Mouse (Mus musculus): Measurements from ENCODE around the gene Xab2. TPM values are rescaled to one million over a fixed set of nuclear protein-coding genes. Genes with fewer than 3 reads are reported as not detected.
"Not testable (repeated sequence)": the region's sequence is repeated elsewhere in the genome, so short reads cannot be mapped to it uniquely, and the experiment has no call there.

Gene Xab2
- polyA plus RNA-seq, 1 experiment = 35.4 TPM

GRCm38 (mm10) chr8:3588258-3588633 lies 32.9 kb downstream of the Xab2 start:
- Histone ChIP-seq H3K27me3 (replicated peaks) (peaks cover 36% of the 10 kb centered on the region), H3K4me3 (replicated peaks) (peak overlapping the region; percentile 90), H3K36me3 (replicated peaks; ENCODE audit: low read length) (no peaks in the 10 kb centered on the region), H3K4me1 (peaks cover 18% of the 10 kb centered on the region), H3K9me3 (no peaks in the 10 kb centered on the region)
- TF ChIP-seq GATA1 (IDR thresholded peaks at IDR 0.05; ENCODE audit: borderline replicate concordance, low read length) (no peak), FLI1 (IDR thresholded peaks at IDR 0.05; ENCODE audit: low read length) (no peak)

GRCm38 (mm10) chr8:3587391-3588257 lies 33.5 kb downstream of the Xab2 start:
- Histone ChIP-seq H3K4me1 (peaks cover 13% of the 10 kb centered on the region), H3K36me3 (replicated peaks; ENCODE audit: low read length) (no peaks in the 10 kb centered on the region), H3K9me3 (no peaks in the 10 kb centered on the region), H3K4me3 (replicated peaks) (peak overlapping the region; percentile 90), H3K27me3 (replicated peaks) (peaks cover 31% of the 10 kb centered on the region)
- TF ChIP-seq FLI1 (IDR thresholded peaks at IDR 0.05; ENCODE audit: low read length) = no peak
- TF ChIP-seq GATA1 (IDR thresholded peaks at IDR 0.05; ENCODE audit: borderline replicate concordance, low read length) = no peak

- no peaks in the 10 kb centered on the region for H3K9me3 ChIP-seq
- no peaks in the 10 kb centered on the region for H3K36me3 ChIP-seq (replicated peaks; ENCODE audit: low read length)
- peak within 1 kb of the TSS; percentile 90 for H3K4me3 ChIP-seq (replicated peaks)
- peaks cover 31% of the 10 kb centered on the region for H3K27me3 ChIP-seq (replicated peaks)
- peaks cover 13% of the 10 kb centered on the region for H3K4me1 ChIP-seq
- no peak for TF ChIP-seq GATA1 (IDR thresholded peaks at IDR 0.05; ENCODE audit: borderline replicate concordance, low read length)
- no peak for TF ChIP-seq FLI1 (IDR thresholded peaks at IDR 0.05; ENCODE audit: low read length)
These were observed 34.1 kb downstream of the Xab2 start, which contains the start of gene Camsap3 for GRCm38 (mm10) chr8:3586993-3587390. Gene Camsap3 (plus strand): TSS chr8:3587293.

GRCm38 (mm10) chr8:3586452-3586851 lies 34.7 kb downstream of the Xab2 start:
- peaks cover 31% of the 10 kb centered on the region for H3K27me3 ChIP-seq (replicated peaks)
- no peaks in the 10 kb centered on the region for H3K9me3 ChIP-seq

GRCm38 (mm10) chr8:3581961-3582360 lies 39.2 kb downstream of the Xab2 start:
- H3K27me3 ChIP-seq (replicated peaks) = peaks cover 27% of the 10 kb centered on the region
- H3K4me1 ChIP-seq; H3K36me3 ChIP-seq (replicated peaks; ENCODE audit: low read length); H3K9me3 ChIP-seq; H3K4me3 ChIP-seq (replicated peaks): not testable (repeated sequence)

More at GRCm38 (mm10) chr8:3586452-3586851, 34.7 kb downstream of the Xab2 start:
- TF ChIP-seq GATA1 (IDR thresholded peaks at IDR 0.05; ENCODE audit: borderline replicate concordance, low read length) = no peak
- TF ChIP-seq FLI1 (IDR thresholded peaks at IDR 0.05; ENCODE audit: low read length) = no peak
- peaks cover 13% of the 10 kb centered on the region for H3K4me1 ChIP-seq
- no peak overlapping the region for H3K4me3 ChIP-seq (replicated peaks)
- no peaks in the 10 kb centered on the region for H3K36me3 ChIP-seq (replicated peaks; ENCODE audit: low read length)

GRCm38 (mm10) chr8:3579390-3580364 lies 41.4 kb downstream of the Xab2 start:
- TF ChIP-seq GATA1 (IDR thresholded peaks at IDR 0.05; ENCODE audit: borderline replicate concordance, low read length) (no peak), FLI1 (IDR thresholded peaks at IDR 0.05; ENCODE audit: low read length) (no peak)
- peaks cover 16% of the 10 kb centered on the region for H3K27me3 ChIP-seq (replicated peaks)
- no peak overlapping the region for H3K4me3 ChIP-seq (replicated peaks)
- H3K9me3 ChIP-seq = no peaks in the 10 kb centered on the region
- no peaks in the 10 kb centered on the region for H3K4me1 ChIP-seq
- no peaks in the 10 kb centered on the region for H3K36me3 ChIP-seq (replicated peaks; ENCODE audit: low read length)

GRCm38 (mm10) chr8:3576211-3576960 lies 44.7 kb downstream of the Xab2 start:
- H3K36me3 ChIP-seq (replicated peaks; ENCODE audit: low read length) = no peaks in the 10 kb centered on the region

GRCm38 (mm10) chr8:3574546-3574945 lies 46.6 kb downstream of the Xab2 start:
- no peaks in the 10 kb centered on the region for H3K36me3 ChIP-seq (replicated peaks; ENCODE audit: low read length)
- TF ChIP-seq GATA1 (IDR thresholded peaks at IDR 0.05; ENCODE audit: borderline replicate concordance, low read length) (no peak), FLI1 (IDR thresholded peaks at IDR 0.05; ENCODE audit: low read length) (no peak)
- H3K27me3 ChIP-seq (replicated peaks) = peaks cover 16% of the 10 kb centered on the region
- H3K4me1 ChIP-seq = peaks cover 6% of the 10 kb centered on the region
- no peak overlapping the region for H3K4me3 ChIP-seq (replicated peaks)
- H3K9me3 ChIP-seq = peaks cover 8% of the 10 kb centered on the region

More at GRCm38 (mm10) chr8:3576211-3576960, 44.7 kb downstream of the Xab2 start:
- Histone ChIP-seq H3K27me3 (replicated peaks) (peaks cover 27% of the 10 kb centered on the region), H3K4me3 (replicated peaks) (no peak overlapping the region), H3K9me3 (peaks cover 2% of the 10 kb centered on the region), H3K4me1 (no peaks in the 10 kb centered on the region)
- no peak for TF ChIP-seq FLI1 (IDR thresholded peaks at IDR 0.05; ENCODE audit: low read length)
- no peak for TF ChIP-seq GATA1 (IDR thresholded peaks at IDR 0.05; ENCODE audit: borderline replicate concordance, low read length)

- H3K27me3 ChIP-seq (replicated peaks) = peaks cover 14% of the 10 kb centered on the region
- H3K4me1 ChIP-seq = peaks cover 11% of the 10 kb centered on the region
- TF ChIP-seq FLI1 (IDR thresholded peaks at IDR 0.05; ENCODE audit: low read length) = no peak
- TF ChIP-seq GATA1 (IDR thresholded peaks at IDR 0.05; ENCODE audit: borderline replicate concordance, low read length) = no peak
- H3K4me3 ChIP-seq (replicated peaks) = no peak overlapping the region
- peaks cover 8% of the 10 kb centered on the region for H3K9me3 ChIP-seq
- H3K36me3 ChIP-seq (replicated peaks; ENCODE audit: low read length) = no peaks in the 10 kb centered on the region
These were observed 51.3 kb downstream of the Xab2 start for GRCm38 (mm10) chr8:3569784-3570183.

All from megakaryocyte, embryonic 14.5 days (primary cell).